Mouse (Mus musculus) E14TG2a.4 (cell line): ENCODE results near the gene Rnf212.

ENCODE experiments used
- CTCF ChIP-seq: conservative IDR thresholded peaks from 2 replicates; pipeline ENCODE4 v1.5.1; 2014; ENCODE audit warnings: low read length
- NANOG ChIP-seq: IDR thresholded peaks from 2 replicates; pipeline ENCODE4 v1.6.1; 2014; ENCODE audit warnings: borderline replicate concordance, low read length, mixed read lengths

GRCm38 (mm10) chr5:108708981-108709731 lies 65.6 kb downstream of the Rnf212 start:
- TF ChIP-seq CTCF (no peak), NANOG (no peak)
